Mouse (Mus musculus) stomach, postnatal 0 days (tissue): ENCODE data around the gene Lgals3bp. TPM values are rescaled to one million over a fixed set of nuclear protein-coding genes. Genes with fewer than 3 reads are reported as not detected.
A peak's percentile ranks its signal among the peaks of the same experiment; 100 is the strongest.

ENCODE experiments used
- ATAC-seq: fragments of 200-750 bp; cut with Nextera tagmentation; 2 replicates; pipeline ENCODE4 v1.8.0; 2017; ENCODE audit not compliant: low FRiP score, low TSS enrichment
- DNase-seq: peaks from one replicate; pipeline ENCODE4 v3.0.0-alpha.2; 2016; ENCODE audit warnings: low spot score
- H3K27ac ChIP-seq: fragments of 300-500 bp; sonication (generic); replicated peaks from 2 replicates; pipeline ENCODE4 v1.5.1; 2014; ENCODE audit warnings: mild to moderate bottlenecking, control low read depth
- H3K27me3 ChIP-seq: fragments of 300-500 bp; sonication (generic); 2 replicates; pipeline ENCODE4 v1.6.1; 2014; ENCODE audit warnings: low read length; ENCODE audit not compliant: control insufficient read depth, insufficient read depth
- H3K36me3 ChIP-seq: fragments of 300-500 bp; sonication (generic); 2 replicates; pipeline ENCODE4 v1.6.1; 2014; ENCODE audit warnings: low read length, mixed read lengths; ENCODE audit not compliant: control insufficient read depth, insufficient read depth
- H3K4me1 ChIP-seq: fragments of 300-500 bp; sonication (generic); replicated peaks from 2 replicates; pipeline ENCODE4 v1.6.1; 2014; ENCODE audit warnings: antibody characterized with exemption; ENCODE audit not compliant: control insufficient read depth, insufficient read depth
- H3K4me2 ChIP-seq: fragments of 300-500 bp; sonication (generic); replicated peaks from 2 replicates; pipeline ENCODE4 v1.6.1; 2014; ENCODE audit warnings: low read depth, mild to moderate bottlenecking, control low read depth, moderate library complexity
- H3K4me3 ChIP-seq: fragments of 300-500 bp; sonication (generic); 2 replicates; pipeline ENCODE4 v1.5.1; 2014; ENCODE audit warnings: low read depth, low read length, control low read depth
- H3K9ac ChIP-seq: fragments of 300-500 bp; sonication (generic); 2 replicates; pipeline ENCODE4 v1.6.1; 2014; ENCODE audit warnings: mild to moderate bottlenecking, low read length, control low read depth, mixed read lengths
- H3K9me3 ChIP-seq: fragments of 300-500 bp; sonication (generic); 2 replicates; pipeline ENCODE4 v1.6.1; 2016; ENCODE audit warnings: low read length; ENCODE audit not compliant: control insufficient read depth
- CTCF ChIP-seq: IDR thresholded peaks from 2 replicates; pipeline ENCODE4 v1.5.1; 2016; ENCODE audit warnings: antibody characterized with exemption, low read depth, mild to moderate bottlenecking, moderate library complexity
- EP300 ChIP-seq: optimal IDR thresholded peaks from 2 replicates; pipeline ENCODE3; 2016; ENCODE audit warnings: antibody characterized with exemption
- WGBS: fragments of 180-500 bp; shearing (Covaris S2); extraction: QIAGEN DNeasy Blood & Tissue Kit; methylation state at CpG from one replicate; pipeline ENCODE4 v1.1.7; 2014; 5-methylcytosine and 5-hydroxymethylcytosine counted together
- polyA plus RNA-seq: library from polyadenylated mRNA; unstranded; fragments of >200 nt; fragmentation: Nextera tagmentation; extraction: Ambion mirVana; gene quantifications from 2 replicates; pipeline ENCODE4 v1.2.1, GENCODE M21; 2015

Lgals3bp gene
- polyA plus RNA-seq, 1 experiment from 2014 or later = 142 TPM

- no peak overlapping the region for H3K4me3 ChIP-seq
- peak overlapping the region; percentile 56 for H3K27ac ChIP-seq
- no peak for TF ChIP-seq CTCF
- TF ChIP-seq EP300 = no peak
- 60% methylated on average over 16 of the region's 16 CpGs for WGBS
- DNase-seq = no peak
- no peak overlapping the region for H3K9ac ChIP-seq
- no peak overlapping the region for H3K4me2 ChIP-seq
- no peaks in the 10 kb centered on the region for H3K27me3 ChIP-seq
- no peaks in the 10 kb centered on the region for H3K36me3 ChIP-seq
- no peak for ATAC-seq
- H3K4me1 ChIP-seq = peaks cover 17% of the 10 kb centered on the region
- no peaks in the 10 kb centered on the region for H3K9me3 ChIP-seq
These were observed 29.4 kb upstream of the Lgals3bp start for GRCm38 (mm10) chr11:118431100-118431948.

DNA sequence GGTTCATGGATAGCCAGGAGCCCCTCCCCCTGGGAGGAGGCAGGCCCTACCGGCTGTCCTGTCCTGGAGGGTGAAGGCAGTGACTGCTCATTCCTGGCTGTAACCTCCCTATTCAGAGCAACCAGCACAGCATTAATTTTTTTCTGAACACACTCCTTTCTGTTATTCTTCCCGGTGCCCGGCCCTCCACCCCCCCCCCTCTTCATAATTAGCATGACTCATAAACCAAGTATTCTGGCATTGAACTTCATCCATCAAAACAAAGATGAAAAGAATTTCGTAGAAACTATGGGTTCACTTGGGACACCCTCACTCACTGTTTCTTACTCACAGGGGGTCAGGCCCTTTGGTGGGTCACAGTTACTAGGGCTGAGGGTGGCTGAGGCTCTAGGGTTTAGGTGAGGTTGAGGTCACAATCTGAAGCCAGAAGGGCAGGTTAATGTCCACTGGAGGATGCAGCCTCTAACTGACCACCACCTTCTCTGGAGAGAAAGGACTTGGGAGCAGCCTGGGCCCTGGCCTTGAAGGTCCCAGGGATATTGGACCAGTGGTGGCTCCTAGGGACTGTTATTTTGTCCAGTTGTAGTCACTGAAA, 28.5 kb upstream of the Lgals3bp start:
- H3K4me1 ChIP-seq = peaks cover 17% of the 10 kb centered on the region
- DNase-seq = no peak
- H3K27me3 ChIP-seq = no peaks in the 10 kb centered on the region
- H3K9me3 ChIP-seq = no peaks in the 10 kb centered on the region
- ATAC-seq = peak; percentile 38; the same call in 1 of the 2 replicates
- 5% methylated on average over 4 of the region's 4 CpGs for WGBS
- no peaks in the 10 kb centered on the region for H3K36me3 ChIP-seq
- H3K9ac ChIP-seq = 0 out of 2 replicates have a peak overlapping the region, but pooled peaks have one; percentile 32
- 0 out of 2 replicates have a peak overlapping the region, but pooled peaks have one; percentile 58 for H3K4me2 ChIP-seq
- H3K27ac ChIP-seq = peak overlapping the region; percentile 81
- no peak overlapping the region for H3K4me3 ChIP-seq
- TF ChIP-seq CTCF (no peak), EP300 (no peak)

DNA sequence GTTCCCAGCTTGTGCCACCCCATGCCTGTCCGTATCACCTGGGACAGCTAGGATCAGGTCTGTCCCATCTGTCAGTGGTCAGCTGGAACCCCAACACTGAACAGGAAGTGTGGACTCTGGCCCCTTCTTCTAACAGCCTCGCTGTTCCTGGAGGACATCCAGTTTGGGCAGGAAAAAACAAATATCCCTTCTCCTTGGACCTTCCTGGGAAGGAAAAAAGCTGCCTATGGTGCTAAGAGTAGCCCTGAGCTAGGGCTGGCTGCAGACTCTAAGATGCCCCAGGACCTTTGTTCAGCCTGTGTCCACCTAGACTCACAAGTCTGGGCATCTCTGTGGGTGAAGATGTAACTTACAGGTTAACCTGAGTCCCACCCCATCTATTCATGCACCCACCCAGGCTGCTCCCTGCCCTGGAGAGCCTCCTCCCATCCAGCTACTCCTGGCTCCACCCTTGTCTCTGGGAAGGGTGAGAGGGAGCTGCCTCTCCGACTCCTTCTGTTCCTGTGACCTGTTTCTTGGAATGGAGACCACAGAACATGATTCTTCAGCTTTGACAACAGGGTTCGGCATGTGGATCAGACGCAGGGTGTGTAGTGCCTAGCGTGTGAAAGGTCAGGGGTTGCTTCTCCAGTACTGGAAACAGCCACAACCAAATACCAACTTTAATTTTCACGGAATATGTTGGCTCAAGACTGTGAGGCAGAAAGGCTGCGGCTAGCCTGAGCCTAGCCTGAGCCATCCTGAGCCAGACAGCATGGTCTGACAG, 27.2 kb upstream of the Lgals3bp start:
- Histone ChIP-seq H3K27me3 (no peaks in the 10 kb centered on the region), H3K36me3 (no peaks in the 10 kb centered on the region), H3K9ac (peak overlapping the region; percentile 53), H3K4me3 (peak overlapping the region; percentile 38), H3K9me3 (no peaks in the 10 kb centered on the region), H3K27ac (peak overlapping the region; percentile 89), H3K4me2 (peak overlapping the region; percentile 58), H3K4me1 (peaks cover 20% of the 10 kb centered on the region)
- TF ChIP-seq EP300 (no peak), CTCF (no peak)
- ATAC-seq (no peak), DNase-seq (no peak)
- 26% methylated on average over 8 of the region's 8 CpGs for WGBS

GRCm38 (mm10) chr11:118428460-118428868, 26.6 kb upstream of the Lgals3bp start:
- Histone ChIP-seq H3K36me3 (no peaks in the 10 kb centered on the region), H3K4me3 (peak overlapping the region; percentile 38), H3K27me3 (no peaks in the 10 kb centered on the region), H3K4me1 (peaks cover 21% of the 10 kb centered on the region), H3K9me3 (no peaks in the 10 kb centered on the region), H3K4me2 (peak overlapping the region; percentile 58), H3K9ac (peak overlapping the region; percentile 53), H3K27ac (peak overlapping the region; percentile 89)
- WGBS = 6% methylated on average over 10 of the region's 11 CpGs
- TF ChIP-seq CTCF (no peak), EP300 (no peak)
- ATAC-seq (no peak), DNase-seq (no peak)

GRCm38 (mm10) chr11:118427986-118428385, 26.1 kb upstream of the Lgals3bp start, which contains the start of gene C1qtnf1:
TSS of gene C1qtnf1 (plus strand) at chr11:118428203.
- H3K36me3 ChIP-seq = no peaks in the 10 kb centered on the region
- DNase-seq (no peak), ATAC-seq (no peak)
- H3K4me3 ChIP-seq = peak within 1 kb of the TSS; percentile 38
- H3K4me1 ChIP-seq = peaks cover 21% of the 10 kb centered on the region
- 3% methylated on average over 8 of the region's 8 CpGs for WGBS
- H3K9me3 ChIP-seq = no peaks in the 10 kb centered on the region
- no peak for TF ChIP-seq EP300
- TF ChIP-seq CTCF = peak; percentile 13; the same call in 1 of the 2 replicates
- H3K27ac ChIP-seq = peak within 1 kb of the TSS; percentile 89
- H3K27me3 ChIP-seq = no peaks in the 10 kb centered on the region
- peak within 1 kb of the TSS; percentile 53 for H3K9ac ChIP-seq
- peak within 1 kb of the TSS; percentile 58 for H3K4me2 ChIP-seq
